Mouse (Mus musculus) bone marrow macrophage, adult 2 months (primary cell): Measurements from ENCODE around the gene Lyrm4.

Source experiments
- CTCF ChIP-seq: IDR thresholded peaks from 2 replicates; pipeline ENCODE4 v1.5.1; 2012; ENCODE audit warnings: low read depth, mild to moderate bottlenecking, low read length, moderate library complexity
- POLR2A ChIP-seq: IDR thresholded peaks from 2 replicates; pipeline ENCODE4 v1.6.1; 2012; ENCODE audit warnings: mild to moderate bottlenecking, low read depth, low read length, borderline replicate concordance

DNA sequence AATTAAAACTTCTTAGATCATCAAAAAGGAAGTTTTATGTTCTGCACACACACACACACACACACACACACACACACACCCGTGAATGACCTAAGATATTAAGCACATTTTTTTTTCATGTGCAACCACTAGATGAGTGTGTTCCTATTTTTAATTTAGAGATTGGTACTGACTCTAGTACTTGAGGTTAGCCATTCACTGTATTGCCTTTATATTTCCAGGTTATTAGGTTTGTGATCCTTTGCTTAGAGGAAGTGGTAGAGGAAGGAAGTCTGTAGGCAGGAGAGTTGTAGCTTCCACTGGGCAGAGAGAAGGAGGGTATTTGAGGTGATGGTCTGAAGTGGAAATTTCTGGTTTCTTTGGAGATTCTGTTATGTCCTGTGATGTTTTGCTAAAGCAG is 28.3 kb upstream of the Lyrm4 start:
- no peak for TF ChIP-seq CTCF
- no peak for TF ChIP-seq POLR2A
